Mouse (Mus musculus) layer of hippocampus, adult 11-12 months (tissue): Measurements from ENCODE around the gene Ttf1.
"Not testable (repeated sequence)": the region's sequence is repeated elsewhere in the genome, so short reads cannot be mapped to it uniquely, and the experiment has no call there.

Source experiments
- DNase-seq: peaks from one replicate; pipeline ENCODE4 v3.0.0; 2022; ENCODE audit warnings: low spot score

Gene Ttf1

GRCm38 (mm10) chr2:29054991-29055390, 5.1 kb upstream of the Ttf1 start, which contains the start of gene Cfap77:
Gene Cfap77, minus strand, starts transcription at chr2:29055066.
- peak; percentile 16 for DNase-seq

- no peak for DNase-seq
These were observed 5.7 kb downstream of the Ttf1 start for GRCm38 (mm10) chr2:29065796-29066195.

GRCm38 (mm10) chr2:29066410-29066809, 6.3 kb downstream of the Ttf1 start:
- DNase-seq: peak; percentile 20

GRCm38 (mm10) chr2:29074676-29075075, 14.6 kb downstream of the Ttf1 start:
- DNase-seq: no peak

GRCm38 (mm10) chr2:29075331-29076070, 15.4 kb downstream of the Ttf1 start:
- DNase-seq: no peak

GRCm38 (mm10) chr2:29076226-29076625, 16.2 kb downstream of the Ttf1 start:
- no peak for DNase-seq

GRCm38 (mm10) chr2:29081965-29082364, 21.9 kb downstream of the Ttf1 start:
- no peak for DNase-seq

GRCm38 (mm10) chr2:29086026-29086425, 26.0 kb downstream of the Ttf1 start:
- no peak for DNase-seq

- not testable (repeated sequence) for DNase-seq
These were observed 29.2 kb downstream of the Ttf1 start for GRCm38 (mm10) chr2:29089276-29089675.

GRCm38 (mm10) chr2:29095674-29096073, 35.6 kb downstream of the Ttf1 start:
- DNase-seq: no peak

GRCm38 (mm10) chr2:29096751-29097150, 36.7 kb downstream of the Ttf1 start:
- DNase-seq: no peak

- DNase-seq: no peak
These were observed 37.4 kb downstream of the Ttf1 start for GRCm38 (mm10) chr2:29097465-29097864.

GRCm38 (mm10) chr2:29097955-29098354, 37.9 kb downstream of the Ttf1 start:
- DNase-seq: not testable (repeated sequence)

- no peak for DNase-seq
These were observed 38.7 kb downstream of the Ttf1 start for GRCm38 (mm10) chr2:29098786-29099185.

- no peak for DNase-seq
These were observed 39.6 kb downstream of the Ttf1 start for GRCm38 (mm10) chr2:29099646-29100045.

GRCm38 (mm10) chr2:29100822-29101534, 40.9 kb downstream of the Ttf1 start:
- no peak for DNase-seq

GRCm38 (mm10) chr2:29102416-29103377, 42.6 kb downstream of the Ttf1 start:
- not testable (repeated sequence) for DNase-seq

- no peak for DNase-seq
These were observed 60.9 kb downstream of the Ttf1 start for GRCm38 (mm10) chr2:29120969-29121368.

GRCm38 (mm10) chr2:29122446-29122845, 62.4 kb downstream of the Ttf1 start:
- DNase-seq: no peak

- no peak for DNase-seq
These were observed 64.0 kb downstream of the Ttf1 start, which contains the start of gene Setx for GRCm38 (mm10) chr2:29123907-29124569. Gene Setx, plus strand, starts transcription at chr2:29124181.

GRCm38 (mm10) chr2:29124571-29124935, 64.5 kb downstream of the Ttf1 start:
- DNase-seq: no peak
